Mouse (Mus musculus): Measurements from ENCODE around the gene Synpr. TPM values are rescaled to one million over a fixed set of nuclear protein-coding genes. Genes with fewer than 3 reads are reported as not detected.
A peak's percentile ranks its signal among the peaks of the same experiment; 100 is the strongest.
"Not testable (repeated sequence)": the region's sequence is repeated elsewhere in the genome, so short reads cannot be mapped to it uniquely, and the experiment has no call there.

Gene Synpr
- 100 to 1,000 TPM; 113 to 142 TPM for total RNA-seq (2021)

GRCm38 (mm10) chr14:13284091-13284844, at the start of gene Synpr:
TSS of gene Synpr (plus strand) at chr14:13284780.
- peak; percentile 65 to 77 for DNase-seq (ENCODE audit: low spot score in 2 of 2)
- intact Hi-C loops (cut with DNase I), result no loop called here

DNA sequence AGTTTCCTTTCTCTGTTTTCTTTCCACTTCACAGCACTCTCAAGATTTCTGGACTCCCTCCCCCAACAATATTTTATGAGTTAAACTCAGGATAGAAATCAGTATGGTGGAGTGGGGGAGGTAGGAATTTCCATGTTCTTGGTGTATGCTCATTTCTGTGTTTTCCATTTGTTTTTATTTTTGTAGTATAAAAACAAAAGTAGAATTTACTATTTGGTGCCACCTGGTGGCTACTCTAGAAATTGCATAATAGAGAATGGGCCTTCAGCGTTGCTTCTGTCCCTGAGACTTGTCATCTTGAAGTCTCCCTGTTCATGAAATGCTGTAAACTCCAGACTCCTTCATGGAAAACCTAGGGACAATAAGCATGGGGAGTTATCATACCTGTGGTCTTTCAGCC, 47.7 kb upstream of the Synpr start:
- intact Hi-C loops (cut with DNase I), result loop anchor here (5.0 kb wide), 1 partner anchor 660 kb away; no protein-coding TSS in a partner anchor
- DNase-seq (ENCODE audit: low spot score in 2 of 2), result peak; percentile 33 to 37

DNA sequence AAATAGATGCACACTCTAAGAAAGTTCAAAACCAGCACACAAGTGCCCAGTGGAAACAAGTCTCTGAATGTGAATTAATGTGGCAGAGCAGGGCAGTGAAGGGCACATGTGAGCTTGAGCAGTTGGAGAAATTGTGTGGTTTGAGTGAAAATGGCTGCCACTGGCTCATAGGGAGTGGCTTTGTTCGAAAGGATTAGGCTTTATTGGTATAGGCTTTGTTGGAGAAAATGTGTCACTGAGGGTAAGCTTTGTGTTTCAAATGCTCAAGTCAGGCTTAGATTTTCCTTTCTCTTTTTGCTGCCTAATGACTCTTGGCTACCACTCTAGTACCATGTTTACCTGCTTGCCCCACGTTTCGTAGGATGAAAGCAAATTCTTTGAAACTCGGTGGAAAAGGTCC, 37.1 kb upstream of the Synpr start:
- no peak for DNase-seq (ENCODE audit: low spot score in 2 of 2)
- intact Hi-C loops (cut with DNase I), result no loop called here

GRCm38 (mm10) chr14:13249361-13249760, 35.2 kb upstream of the Synpr start:
- DNase-seq (ENCODE audit: low spot score in 2 of 2), result no peak
- intact Hi-C loops (cut with DNase I), result no loop called here

GRCm38 (mm10) chr14:13252594-13252993, 32.0 kb upstream of the Synpr start:
- no peak for DNase-seq (ENCODE audit: low spot score in 2 of 2)
- intact Hi-C loops (cut with DNase I), result no loop called here

GRCm38 (mm10) chr14:13254741-13255140, 29.8 kb upstream of the Synpr start:
- DNase-seq (ENCODE audit: low spot score in 2 of 2); intact Hi-C loops (cut with DNase I): not testable (repeated sequence)

DNA sequence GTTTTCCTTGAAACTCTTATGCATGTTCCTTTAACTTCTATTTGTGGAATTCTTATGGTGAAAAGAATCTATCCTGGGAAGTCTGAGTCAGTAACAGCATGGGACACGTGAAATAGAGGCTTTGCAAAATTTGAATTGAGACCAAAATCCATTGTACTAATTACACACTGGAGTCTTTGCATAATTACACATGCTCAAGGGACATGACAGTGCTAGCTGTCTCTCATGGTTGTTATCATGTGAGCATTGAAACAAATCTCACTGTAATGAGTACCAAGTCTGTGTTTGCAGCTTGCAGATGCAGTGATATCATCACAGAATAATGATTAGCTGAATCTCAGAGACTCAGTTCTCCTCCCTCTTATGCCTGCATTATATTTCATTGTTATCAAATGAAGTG, 22.2 kb upstream of the Synpr start:
- peak in 1 of 2 experiments; percentile 33 for DNase-seq (ENCODE audit: low spot score in 2 of 2)
- intact Hi-C loops (cut with DNase I), result no loop called here

GRCm38 (mm10) chr14:13266331-13266730, 18.2 kb upstream of the Synpr start:
- DNase-seq (ENCODE audit: low spot score in 2 of 2), result no peak
- intact Hi-C loops (cut with DNase I), result no loop called here

DNA sequence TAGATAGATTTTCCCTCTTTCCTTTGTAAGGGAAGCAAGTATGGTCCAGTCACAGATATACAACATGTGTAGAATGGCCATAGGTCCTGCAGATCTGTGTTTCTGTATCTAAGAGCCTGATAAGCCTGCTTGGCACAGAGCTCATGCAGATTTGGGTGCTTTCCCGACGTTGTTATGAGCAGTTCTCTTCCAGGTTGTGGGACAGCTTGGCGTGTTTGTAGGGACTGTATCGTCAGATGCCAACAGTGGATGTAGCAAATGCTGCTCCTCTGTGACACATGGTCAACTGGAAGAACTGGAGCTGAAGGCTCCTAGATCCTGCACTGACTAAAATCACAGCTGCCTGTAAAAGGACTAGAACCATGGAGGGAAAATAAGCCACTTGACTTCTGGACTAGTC, 17.4 kb upstream of the Synpr start:
- intact Hi-C loops (cut with DNase I), result no loop called here
- DNase-seq (ENCODE audit: low spot score in 2 of 2), result no peak

GRCm38 (mm10) chr14:13283211-13283610, 1.4 kb upstream of the Synpr start:
- intact Hi-C loops (cut with DNase I), result no loop called here
- no peak for DNase-seq (ENCODE audit: low spot score in 2 of 2)

GRCm38 (mm10) chr14:13284845-13285198, 242 bp downstream of the Synpr start:
- intact Hi-C loops (cut with DNase I), result no loop called here
- DNase-seq (ENCODE audit: low spot score in 2 of 2), result no peak

DNA sequence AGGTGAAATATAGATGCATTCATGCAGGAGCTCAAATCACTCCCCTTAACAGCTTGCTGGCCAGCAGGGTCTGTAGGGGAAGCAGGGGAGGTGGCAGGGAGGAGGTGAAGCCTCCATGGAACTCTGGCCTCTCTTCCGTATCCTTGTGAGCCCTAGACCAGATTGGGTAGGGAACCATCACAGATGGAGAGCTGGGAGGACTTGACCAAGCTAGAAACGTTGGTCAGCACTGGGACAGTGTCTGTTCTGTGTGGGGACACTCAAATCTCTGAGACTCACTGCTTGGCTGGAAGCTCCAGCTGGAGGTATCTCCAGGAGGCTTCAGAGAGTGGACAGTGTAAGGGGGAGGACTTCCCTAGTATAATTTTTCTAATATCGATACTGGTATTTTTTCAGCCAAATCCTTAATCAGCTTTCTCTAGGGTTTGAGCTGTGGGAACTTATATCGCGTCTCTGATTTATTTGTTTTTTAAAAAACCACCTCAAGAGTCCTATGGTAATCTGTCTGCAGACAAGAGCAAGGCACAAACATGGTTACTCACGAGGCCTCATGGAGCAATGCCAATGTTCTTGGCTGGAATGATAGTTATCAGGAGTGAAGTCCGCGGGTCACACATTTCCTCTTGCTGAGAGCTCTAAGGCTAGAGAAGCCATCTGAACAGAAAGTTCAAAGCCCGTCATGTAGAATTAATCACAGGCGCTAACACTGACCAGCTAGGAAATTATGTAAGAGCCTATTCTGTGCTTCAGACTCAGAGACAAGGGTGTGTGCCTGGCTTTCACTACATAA, 956 bp downstream of the Synpr start:
- intact Hi-C loops (cut with DNase I), result no loop called here
- no peak for DNase-seq (ENCODE audit: low spot score in 2 of 2)

DNA sequence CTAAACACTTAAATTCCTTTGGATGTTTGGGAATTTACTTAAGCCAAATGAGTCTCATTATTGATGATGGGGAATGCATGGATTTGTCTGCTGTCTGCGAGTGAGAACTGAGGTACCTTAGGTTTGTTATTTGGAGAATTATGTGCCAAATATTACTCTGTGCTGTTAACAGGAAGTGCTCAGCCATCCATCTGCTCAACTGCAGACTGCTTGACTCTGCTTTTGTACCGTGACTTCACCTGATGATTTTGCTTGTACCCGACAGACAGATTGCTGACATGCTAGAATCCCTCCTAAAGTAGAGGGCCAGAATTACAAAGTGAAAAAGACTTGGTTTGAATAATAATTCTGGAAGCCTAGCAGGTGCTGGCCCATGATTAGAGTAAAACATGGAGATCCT, 9.6 kb downstream of the Synpr start:
- no peak for DNase-seq (ENCODE audit: low spot score in 2 of 2)
- intact Hi-C loops (cut with DNase I), result no loop called here

GRCm38 (mm10) chr14:13314323-13314722, 29.7 kb downstream of the Synpr start:
- intact Hi-C loops (cut with DNase I), result no loop called here
- no peak for DNase-seq (ENCODE audit: low spot score in 2 of 2)

- no peak for DNase-seq (ENCODE audit: low spot score in 2 of 2)
- intact Hi-C loops (cut with DNase I), result no loop called here
These were observed 43.9 kb downstream of the Synpr start for GRCm38 (mm10) chr14:13328461-13328860.

- DNase-seq (ENCODE audit: low spot score in 2 of 2), result no peak
- intact Hi-C loops (cut with DNase I), result no loop called here
These were observed 48.1 kb downstream of the Synpr start for GRCm38 (mm10) chr14:13332497-13333306.

GRCm38 (mm10) chr14:13333372-13333771, 48.8 kb downstream of the Synpr start:
- no peak for DNase-seq (ENCODE audit: low spot score in 2 of 2)
- intact Hi-C loops (cut with DNase I), result no loop called here

GRCm38 (mm10) chr14:13336162-13336561, 51.6 kb downstream of the Synpr start:
- intact Hi-C loops (cut with DNase I), result no loop called here
- DNase-seq (ENCODE audit: low spot score in 2 of 2), result peak; percentile 36 to 79

DNA sequence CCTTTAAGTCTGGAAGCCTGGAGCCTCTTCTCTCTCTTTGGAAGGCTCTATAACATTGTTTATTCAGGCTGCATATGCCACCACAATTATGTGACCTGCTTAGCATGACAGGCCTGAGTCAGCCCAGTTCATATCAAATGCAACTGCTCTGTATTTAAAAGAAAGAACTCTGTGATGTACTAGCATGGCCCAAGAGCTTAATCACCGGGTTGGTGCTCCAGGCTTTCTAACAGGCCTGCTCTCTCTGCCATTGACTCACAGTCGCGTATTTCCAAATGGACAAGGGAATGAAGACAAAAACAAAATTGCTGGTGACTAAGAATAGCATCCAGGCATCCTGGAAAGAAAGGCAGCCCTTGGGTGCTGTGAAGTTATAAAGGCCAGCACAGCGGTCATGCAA, 56.1 kb downstream of the Synpr start:
- intact Hi-C loops (cut with DNase I), result no loop called here
- no peak for DNase-seq (ENCODE audit: low spot score in 2 of 2)

DNA sequence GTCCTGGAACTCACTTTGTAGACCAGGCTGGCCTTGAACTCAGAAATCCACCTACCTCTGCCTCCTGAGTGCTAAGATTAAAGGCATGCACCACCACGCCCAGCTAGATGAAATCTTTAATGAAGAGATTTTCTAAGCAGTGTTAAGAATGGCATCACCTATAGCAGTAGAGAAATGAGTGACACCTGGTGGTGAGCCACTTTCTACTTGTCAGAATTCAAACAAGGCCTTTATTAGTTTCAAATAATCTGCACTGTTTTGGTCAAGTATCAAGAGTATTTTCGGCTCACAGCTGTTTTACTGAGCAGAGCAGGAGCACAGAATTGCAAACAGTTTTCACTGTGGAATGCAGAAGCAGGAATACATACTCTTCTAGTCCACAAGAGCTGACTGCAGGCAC, 59.7 kb downstream of the Synpr start:
- intact Hi-C loops (cut with DNase I), result no loop called here
- no peak for DNase-seq (ENCODE audit: low spot score in 2 of 2)
